Mouse (Mus musculus): ENCODE data around the gene Col18a1. TPM values are rescaled to one million over a fixed set of nuclear protein-coding genes. Genes with fewer than 3 reads are reported as not detected.
A peak's percentile ranks its signal among the peaks of the same experiment; 100 is the strongest.

Col18a1 gene
- polyA plus RNA-seq, 1 experiment = 45.2 TPM

- TF ChIP-seq CTCF (IDR thresholded peaks at IDR 0.05; ENCODE audit: borderline replicate concordance, extremely low read depth, insufficient read depth, insufficient read length) = no peak
- TF ChIP-seq POLR2A (IDR thresholded peaks at IDR 0.05; ENCODE audit: borderline replicate concordance, extremely low read depth, insufficient read depth, insufficient read length, poor library complexity, severe bottlenecking) = no peak
- DNase-seq (ENCODE audit: low read depth) = peak; percentile 32
Measured at GRCm38 (mm10) chr10:77133951-77134806, 32.2 kb downstream of the Col18a1 start.

- no peak for DNase-seq (ENCODE audit: low read depth)
- TF ChIP-seq POLR2A (IDR thresholded peaks at IDR 0.05; ENCODE audit: borderline replicate concordance, extremely low read depth, insufficient read depth, insufficient read length, poor library complexity, severe bottlenecking) (no peak), CTCF (IDR thresholded peaks at IDR 0.05; ENCODE audit: borderline replicate concordance, extremely low read depth, insufficient read depth, insufficient read length) (no peak)
Measured at GRCm38 (mm10) chr10:77132118-77132517, 34.2 kb downstream of the Col18a1 start.

GRCm38 (mm10) chr10:77131536-77131935 is 34.8 kb downstream of the Col18a1 start:
- no peak for DNase-seq (ENCODE audit: low read depth)
- no peak for TF ChIP-seq CTCF (IDR thresholded peaks at IDR 0.05; ENCODE audit: borderline replicate concordance, extremely low read depth, insufficient read depth, insufficient read length)

- no peak for TF ChIP-seq POLR2A (IDR thresholded peaks at IDR 0.05; ENCODE audit: borderline replicate concordance, extremely low read depth, insufficient read depth, insufficient read length, poor library complexity, severe bottlenecking)
- peak; percentile 100 for TF ChIP-seq CTCF (IDR thresholded peaks at IDR 0.05; ENCODE audit: borderline replicate concordance, extremely low read depth, insufficient read depth, insufficient read length)
Measured at GRCm38 (mm10) chr10:77130561-77131240, 35.6 kb downstream of the Col18a1 start.

GRCm38 (mm10) chr10:77129637-77130410 is 36.5 kb downstream of the Col18a1 start:
- TF ChIP-seq CTCF (IDR thresholded peaks at IDR 0.05; ENCODE audit: borderline replicate concordance, extremely low read depth, insufficient read depth, insufficient read length) = no peak
- TF ChIP-seq POLR2A (IDR thresholded peaks at IDR 0.05; ENCODE audit: borderline replicate concordance, extremely low read depth, insufficient read depth, insufficient read length, poor library complexity, severe bottlenecking) = no peak
- DNase-seq (ENCODE audit: low read depth) = peak; percentile 55

More at GRCm38 (mm10) chr10:77130561-77131240, 35.6 kb downstream of the Col18a1 start:
- DNase-seq (ENCODE audit: low read depth) = peak; percentile 98

GRCm38 (mm10) chr10:77127926-77128325 is 38.4 kb downstream of the Col18a1 start:
- no peak for DNase-seq (ENCODE audit: low read depth)
- TF ChIP-seq CTCF (IDR thresholded peaks at IDR 0.05; ENCODE audit: borderline replicate concordance, extremely low read depth, insufficient read depth, insufficient read length) (no peak), POLR2A (IDR thresholded peaks at IDR 0.05; ENCODE audit: borderline replicate concordance, extremely low read depth, insufficient read depth, insufficient read length, poor library complexity, severe bottlenecking) (no peak)

GRCm38 (mm10) chr10:77126590-77126989 is 39.8 kb downstream of the Col18a1 start:
- DNase-seq (ENCODE audit: low read depth) = no peak
- TF ChIP-seq POLR2A (IDR thresholded peaks at IDR 0.05; ENCODE audit: borderline replicate concordance, extremely low read depth, insufficient read depth, insufficient read length, poor library complexity, severe bottlenecking) = no peak

GRCm38 (mm10) chr10:77125078-77125731 is 41.1 kb downstream of the Col18a1 start:
- DNase-seq (ENCODE audit: low read depth) = no peak
- TF ChIP-seq POLR2A (IDR thresholded peaks at IDR 0.05; ENCODE audit: borderline replicate concordance, extremely low read depth, insufficient read depth, insufficient read length, poor library complexity, severe bottlenecking) (no peak), CTCF (IDR thresholded peaks at IDR 0.05; ENCODE audit: borderline replicate concordance, extremely low read depth, insufficient read depth, insufficient read length) (no peak)

GRCm38 (mm10) chr10:77123953-77124352 is 42.4 kb downstream of the Col18a1 start:
- DNase-seq (ENCODE audit: low read depth) = peak; percentile 53
- TF ChIP-seq POLR2A (IDR thresholded peaks at IDR 0.05; ENCODE audit: borderline replicate concordance, extremely low read depth, insufficient read depth, insufficient read length, poor library complexity, severe bottlenecking) (no peak), CTCF (IDR thresholded peaks at IDR 0.05; ENCODE audit: borderline replicate concordance, extremely low read depth, insufficient read depth, insufficient read length) (no peak)

GRCm38 (mm10) chr10:77121287-77122022 is 44.9 kb downstream of the Col18a1 start:
- TF ChIP-seq CTCF (IDR thresholded peaks at IDR 0.05; ENCODE audit: borderline replicate concordance, extremely low read depth, insufficient read depth, insufficient read length) (no peak), POLR2A (IDR thresholded peaks at IDR 0.05; ENCODE audit: borderline replicate concordance, extremely low read depth, insufficient read depth, insufficient read length, poor library complexity, severe bottlenecking) (no peak)

More at GRCm38 (mm10) chr10:77121287-77122022, 44.9 kb downstream of the Col18a1 start:
- DNase-seq (ENCODE audit: low read depth) = no peak
